Mouse (Mus musculus) stomach, postnatal 0 days (tissue): ENCODE measurements around the gene Tnni1.

ENCODE experiments used
- CTCF ChIP-seq: IDR thresholded peaks from 2 replicates; pipeline ENCODE4 v1.5.1; 2016; ENCODE audit warnings: antibody characterized with exemption, low read depth, mild to moderate bottlenecking, moderate library complexity
- EP300 ChIP-seq: optimal IDR thresholded peaks from 2 replicates; pipeline ENCODE3; 2016; ENCODE audit warnings: antibody characterized with exemption

DNA sequence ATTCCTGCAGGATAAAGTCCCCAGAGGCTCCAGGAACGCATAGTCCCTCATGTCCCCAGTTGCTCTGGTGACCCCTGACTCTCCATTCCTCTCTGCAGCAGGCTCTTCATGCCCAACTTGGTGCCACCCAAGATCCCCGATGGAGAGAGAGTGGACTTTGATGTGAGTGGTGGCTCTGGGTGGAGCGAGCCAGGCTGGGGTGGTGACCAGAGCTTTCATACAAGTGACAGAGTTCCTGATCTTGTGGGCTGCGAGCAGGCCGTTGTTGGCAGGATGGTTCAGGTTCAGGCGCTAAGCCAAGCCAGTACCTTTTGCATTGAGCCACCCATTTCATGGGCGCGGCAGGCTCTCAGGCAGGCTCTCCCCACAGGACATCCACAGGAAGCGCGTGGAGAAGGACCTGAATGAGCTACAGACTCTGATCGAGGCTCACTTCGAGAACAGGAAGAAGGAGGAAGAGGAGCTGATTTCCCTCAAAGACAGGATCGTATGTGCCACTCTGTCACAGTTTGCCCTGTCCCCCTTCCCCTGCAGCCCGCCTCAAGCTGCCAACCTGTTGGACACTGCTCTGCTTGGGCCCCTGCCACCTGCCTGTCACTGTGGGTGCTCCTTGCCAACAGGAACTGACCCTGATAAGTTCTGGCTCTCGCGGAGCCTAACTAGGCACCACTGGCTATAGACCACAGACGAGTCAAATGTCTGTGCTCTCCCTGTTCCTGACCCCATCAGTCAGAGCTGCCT lies 68.5 kb downstream of the Tnni1 start:
- TF ChIP-seq CTCF (no peak), EP300 (no peak)
